Mouse (Mus musculus) cortical plate, adult 2 months (tissue): ENCODE data around the gene Rspry1. TPM values are rescaled to one million over a fixed set of nuclear protein-coding genes. Genes with fewer than 3 reads are reported as not detected.

ENCODE experiments used
- H3K27ac ChIP-seq: fragments of 200-500 bp; 2 replicates; pipeline ENCODE4 v1.5.1; 2012; ENCODE audit warnings: low read length, control low read depth, inconsistent platforms; ENCODE audit not compliant: insufficient read depth
- H3K4me1 ChIP-seq: fragments of 200-500 bp; 2 replicates; pipeline ENCODE4 v1.6.1; 2011; ENCODE audit warnings: low read length; ENCODE audit not compliant: control insufficient read depth, insufficient read depth
- H3K4me3 ChIP-seq: fragments of 200-500 bp; 2 replicates; pipeline ENCODE4 v1.5.1; 2011; ENCODE audit warnings: mild to moderate bottlenecking, low read length, control low read depth; ENCODE audit not compliant: insufficient read depth
- CTCF ChIP-seq: fragments of 200-500 bp; IDR thresholded peaks from 2 replicates; pipeline ENCODE4 v1.5.1; 2011; ENCODE audit warnings: mild to moderate bottlenecking, control low read depth, low read length; ENCODE audit not compliant: insufficient read depth; ENCODE audit errors: extremely low read depth
- POLR2A ChIP-seq: fragments of 200-500 bp; IDR thresholded peaks from 2 replicates; pipeline ENCODE4 v1.6.1; 2011; ENCODE audit warnings: mild to moderate bottlenecking, low read length, control low read depth; ENCODE audit not compliant: insufficient read depth; ENCODE audit errors: extremely low read depth
- polyA plus RNA-seq: library from polyadenylated mRNA; depleted of rRNA; stranded (reverse); fragments of >200 nt; gene quantifications from 2 replicates; pipeline ENCODE4 v1.2.3, GENCODE M21; 2012

The Rspry1 gene
- polyA plus RNA-seq, 1 experiment, result 19.8 TPM

GRCm38 (mm10) chr8:94696566-94696965 is 94.8 kb downstream of the Rspry1 start:
- TF ChIP-seq CTCF (no peak), POLR2A (no peak)
- H3K4me1 ChIP-seq, result peaks cover 2% of the 10 kb centered on the region; the same call in 1 of the 2 replicates
- H3K4me3 ChIP-seq, result no peak overlapping the region; the same call in 1 of the 2 replicates
- H3K27ac ChIP-seq, result no peak overlapping the region

DNA sequence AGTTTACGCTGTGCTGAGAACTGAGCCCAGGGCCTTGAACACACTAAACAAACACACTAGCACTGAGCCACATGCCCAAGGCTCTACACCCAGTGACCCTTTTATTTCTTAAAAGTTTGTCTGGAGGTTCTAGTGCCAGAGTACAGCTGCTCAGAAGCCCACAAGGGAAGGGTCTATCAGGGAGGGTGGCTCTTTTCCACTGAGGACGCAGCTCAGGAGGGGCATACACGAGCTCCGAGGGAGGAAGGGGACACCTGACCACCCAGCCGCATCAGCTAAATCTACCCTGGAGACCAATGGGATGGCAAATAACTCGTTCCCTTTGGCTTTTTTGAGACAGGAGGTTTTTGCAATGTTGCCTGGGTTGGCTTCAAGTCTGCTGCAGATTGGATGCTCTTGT is 96.2 kb downstream of the Rspry1 start:
- TF ChIP-seq POLR2A (no peak), CTCF (no peak)
- Histone ChIP-seq H3K27ac (no peak overlapping the region), H3K4me3 (no peak overlapping the region), H3K4me1 (peaks cover 2% of the 10 kb centered on the region; the same call in 1 of the 2 replicates)

GRCm38 (mm10) chr8:94699366-94699765 is 97.6 kb downstream of the Rspry1 start:
- Histone ChIP-seq H3K4me3 (no peak overlapping the region), H3K27ac (no peak overlapping the region), H3K4me1 (peaks cover 2% of the 10 kb centered on the region; the same call in 1 of the 2 replicates)
- no peak for TF ChIP-seq POLR2A

DNA sequence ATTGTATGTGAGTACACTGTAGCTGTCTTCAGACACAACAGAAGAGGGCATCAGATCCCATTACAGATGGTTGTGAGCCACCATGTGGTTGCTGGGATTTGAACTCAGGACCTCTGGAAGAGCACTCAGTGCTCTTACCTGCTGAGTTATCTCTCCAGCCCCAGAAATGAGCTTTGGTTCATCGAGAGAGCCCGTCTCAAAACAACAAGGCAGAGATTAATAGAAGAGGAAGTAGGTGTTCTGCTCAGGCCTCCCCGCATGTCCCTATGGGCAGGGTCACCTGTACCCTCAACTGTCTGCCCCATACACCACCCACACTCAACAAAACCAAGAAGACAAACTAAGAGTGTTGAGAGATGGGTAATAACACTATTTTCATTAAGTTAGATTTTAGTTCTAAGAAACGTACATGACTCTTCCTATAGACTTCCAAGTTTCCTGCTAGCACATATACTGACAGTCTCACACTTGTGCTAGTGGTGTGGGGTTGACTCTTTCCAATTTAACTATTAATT is 98.7 kb downstream of the Rspry1 start:
- TF ChIP-seq CTCF, result no peak
- no peak for TF ChIP-seq POLR2A
- H3K4me3 ChIP-seq, result no peak overlapping the region
- no peak overlapping the region for H3K27ac ChIP-seq
- H3K4me1 ChIP-seq, result peaks cover 2% of the 10 kb centered on the region; the same call in 1 of the 2 replicates

- no peak overlapping the region; the same call in 1 of the 2 replicates for H3K4me3 ChIP-seq
- TF ChIP-seq POLR2A, result no peak
- no peak for TF ChIP-seq CTCF
- no peak overlapping the region for H3K27ac ChIP-seq
- peaks cover 2% of the 10 kb centered on the region; the same call in 1 of the 2 replicates for H3K4me1 ChIP-seq
Measured at GRCm38 (mm10) chr8:94702156-94702555, 100.4 kb downstream of the Rspry1 start.

- peak overlapping the region; percentile 37 for H3K4me3 ChIP-seq
- peaks cover 2% of the 10 kb centered on the region; the same call in 1 of the 2 replicates for H3K4me1 ChIP-seq
- TF ChIP-seq CTCF (peak; percentile 86), POLR2A (peak; percentile 29; the same call in 1 of the 2 replicates)
- H3K27ac ChIP-seq, result peak overlapping the region; percentile 26; the same call in 1 of the 2 replicates
Measured at GRCm38 (mm10) chr8:94702844-94703813, 101.4 kb downstream of the Rspry1 start.

- peaks cover 2% of the 10 kb centered on the region; the same call in 1 of the 2 replicates for H3K4me1 ChIP-seq
- TF ChIP-seq CTCF (peak; percentile 93), POLR2A (0 out of 2 replicates have a peak, but pooled peaks have one; percentile 14)
- H3K27ac ChIP-seq, result peak overlapping the region; percentile 18; the same call in 1 of the 2 replicates
Measured at GRCm38 (mm10) chr8:94703972-94704668, 102.4 kb downstream of the Rspry1 start.

DNA sequence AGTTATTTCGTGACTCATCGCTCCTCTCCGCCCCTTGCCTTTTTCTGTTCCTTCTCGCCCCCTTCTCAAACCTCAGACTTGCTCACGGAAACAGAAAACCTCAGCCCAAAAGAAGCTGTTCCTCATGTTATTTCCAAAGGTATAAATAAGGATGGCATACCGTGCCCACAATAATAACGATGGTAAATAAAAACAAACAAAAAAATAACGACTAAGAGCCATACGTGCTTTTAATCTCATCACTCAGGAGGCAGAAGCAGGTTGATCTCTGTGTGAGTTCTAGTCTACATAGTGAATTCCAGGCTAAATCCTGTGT is 102.9 kb downstream of the Rspry1 start:
- TF ChIP-seq CTCF (no peak), POLR2A (no peak)
- H3K27ac ChIP-seq, result peak overlapping the region; percentile 18; the same call in 1 of the 2 replicates

More at GRCm38 (mm10) chr8:94703972-94704668, 102.4 kb downstream of the Rspry1 start:
- peak overlapping the region; percentile 42 for H3K4me3 ChIP-seq

DNA sequence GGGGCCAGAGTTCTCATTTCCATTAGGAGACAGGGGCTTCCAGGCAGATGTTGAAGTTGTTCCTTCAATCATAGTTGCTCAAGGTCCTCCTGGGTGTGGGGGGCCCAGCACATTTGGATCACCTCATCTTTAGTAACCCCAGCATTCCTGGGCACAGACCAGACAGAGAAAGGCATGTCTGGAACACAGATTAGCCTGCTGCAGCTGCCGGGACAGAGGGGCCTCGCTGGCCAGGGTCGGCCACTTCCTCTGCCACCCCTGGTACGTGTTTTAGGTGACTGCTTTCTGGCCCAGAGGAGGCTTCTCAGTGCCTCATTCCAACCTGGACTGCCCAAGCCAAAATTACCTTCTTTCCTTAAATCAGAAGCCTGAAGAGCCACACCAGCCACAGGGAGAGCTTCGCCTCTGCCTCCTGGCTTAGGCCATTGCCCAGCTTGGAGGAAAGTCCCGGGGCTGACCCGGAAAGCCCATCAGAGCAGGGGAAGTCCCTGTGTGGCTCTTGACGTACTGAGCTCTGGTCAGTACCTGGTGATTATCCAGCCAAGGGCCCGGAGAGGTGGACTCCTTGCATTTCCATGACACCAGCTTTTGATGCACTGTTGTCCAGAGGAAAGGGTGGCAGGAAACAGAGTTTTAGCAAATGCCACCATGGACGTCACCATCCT is 104.0 kb downstream of the Rspry1 start:
- no peak overlapping the region for H3K4me3 ChIP-seq
- TF ChIP-seq POLR2A, result no peak
- TF ChIP-seq CTCF, result no peak
- H3K4me1 ChIP-seq, result no peaks in the 10 kb centered on the region
- no peak overlapping the region for H3K27ac ChIP-seq

More for the DNA sequence above, 102.9 kb downstream of the Rspry1 start:
- Histone ChIP-seq H3K4me1 (no peaks in the 10 kb centered on the region; the same call in 1 of the 2 replicates), H3K4me3 (peak overlapping the region; percentile 42)
